Mouse (Mus musculus) layer of hippocampus, postnatal 10 days (tissue): ENCODE measurements around the gene Atoh7. TPM values are rescaled to one million over a fixed set of nuclear protein-coding genes. Genes with fewer than 3 reads are reported as not detected.
A peak's percentile ranks its signal among the peaks of the same experiment; 100 is the strongest.

Source experiments
- DNase-seq, 2 experiments: peaks; one replicate each; pipeline ENCODE4 v3.0.0; 2021; ENCODE audit warnings: low spot score in 2 of 2
- total RNA-seq, 2 experiments: library from RNA; stranded (reverse); gene quantifications; 2 replicates each; pipeline ENCODE4 v1.2.3; 2021

The Atoh7 gene
- total RNA-seq, 2 experiments from 2014 or later: 2.1 to 2.6 TPM

DNA sequence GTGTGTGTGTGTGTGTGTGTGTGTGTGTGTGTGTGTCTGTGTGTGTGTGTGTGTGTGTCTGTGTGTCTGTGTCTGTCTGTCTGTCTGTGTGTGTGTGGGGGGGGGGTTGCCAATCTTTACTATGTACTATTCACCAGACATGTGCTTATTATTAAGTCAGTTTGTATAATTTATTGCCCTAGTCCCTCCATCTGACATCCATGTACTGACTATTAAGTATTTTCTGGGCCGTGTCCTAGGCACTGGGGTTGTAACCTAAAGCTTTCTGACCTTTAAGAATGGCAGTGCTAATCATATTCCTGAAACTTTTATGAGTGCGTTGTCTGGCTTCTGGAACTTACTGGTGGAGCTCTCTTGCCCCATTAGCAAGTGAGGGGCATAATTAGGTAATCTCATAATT is 2.7 kb upstream of the Atoh7 start:
- DNase-seq: no peak

DNA sequence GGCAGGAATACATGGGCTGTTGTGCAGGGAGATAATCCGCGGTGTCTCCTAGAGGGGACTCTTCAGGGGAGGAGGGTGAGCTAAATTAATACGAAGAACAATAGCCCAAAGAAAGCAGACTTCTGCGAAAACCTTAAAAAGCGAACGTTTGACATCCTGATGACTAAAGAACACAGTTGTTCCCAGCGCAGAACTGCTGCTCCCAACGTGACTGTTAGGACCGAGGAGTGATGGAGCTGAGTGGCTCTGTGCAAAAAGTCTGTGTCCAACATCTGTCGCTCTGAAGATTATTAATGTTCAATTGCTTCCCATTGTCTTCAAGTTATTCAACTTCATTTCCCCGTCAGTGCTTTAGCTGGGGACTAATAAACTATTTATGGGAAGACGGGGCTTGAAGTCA is 1.3 kb upstream of the Atoh7 start:
- no peak for DNase-seq

DNA sequence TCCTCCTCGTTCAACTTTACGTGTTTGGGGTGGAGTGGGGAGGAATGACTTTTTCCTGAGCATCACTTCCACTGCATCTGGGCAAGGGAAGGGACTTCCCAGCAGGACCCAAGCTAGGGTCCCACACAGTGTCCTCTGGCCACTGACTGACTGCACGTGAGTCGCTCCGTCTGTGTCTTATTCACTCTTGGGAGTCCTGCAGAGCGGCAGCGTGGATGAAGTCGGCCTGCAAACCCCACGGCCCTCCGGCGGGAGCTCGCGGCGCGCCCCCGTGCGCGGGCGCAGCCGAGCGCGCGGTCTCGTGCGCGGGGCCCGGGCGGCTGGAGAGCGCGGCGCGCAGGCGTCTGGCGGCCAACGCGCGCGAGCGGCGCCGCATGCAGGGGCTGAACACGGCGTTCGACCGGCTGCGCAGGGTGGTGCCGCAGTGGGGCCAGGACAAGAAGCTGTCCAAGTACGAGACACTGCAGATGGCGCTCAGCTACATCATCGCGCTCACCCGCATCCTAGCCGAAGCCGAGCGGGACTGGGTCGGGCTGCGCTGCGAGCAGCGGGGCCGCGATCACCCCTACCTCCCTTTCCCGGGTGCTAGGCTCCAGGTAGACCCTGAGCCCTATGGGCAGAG is 601 bp downstream of the Atoh7 start:
- DNase-seq: peak; percentile 67 to 80

DNA sequence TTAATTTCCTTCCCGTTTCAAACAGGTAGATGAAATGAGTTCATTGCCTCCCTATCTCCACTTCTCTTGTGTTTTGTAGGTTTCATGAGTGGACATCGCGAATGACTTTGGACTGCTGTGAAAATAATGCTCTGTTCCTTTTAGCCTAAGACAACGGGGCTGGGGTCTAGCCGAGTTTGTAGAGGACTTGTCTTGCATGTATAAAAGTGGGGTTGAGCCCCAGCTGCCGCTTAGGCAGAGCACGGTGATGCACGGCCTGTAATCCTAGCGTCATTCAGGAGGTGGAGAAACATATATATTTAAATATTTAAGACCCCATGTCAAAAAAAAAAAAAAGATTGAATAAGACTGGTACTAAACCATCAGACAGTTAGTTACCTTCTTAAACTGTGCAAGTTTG is 1.2 kb downstream of the Atoh7 start:
- no peak for DNase-seq

DNA sequence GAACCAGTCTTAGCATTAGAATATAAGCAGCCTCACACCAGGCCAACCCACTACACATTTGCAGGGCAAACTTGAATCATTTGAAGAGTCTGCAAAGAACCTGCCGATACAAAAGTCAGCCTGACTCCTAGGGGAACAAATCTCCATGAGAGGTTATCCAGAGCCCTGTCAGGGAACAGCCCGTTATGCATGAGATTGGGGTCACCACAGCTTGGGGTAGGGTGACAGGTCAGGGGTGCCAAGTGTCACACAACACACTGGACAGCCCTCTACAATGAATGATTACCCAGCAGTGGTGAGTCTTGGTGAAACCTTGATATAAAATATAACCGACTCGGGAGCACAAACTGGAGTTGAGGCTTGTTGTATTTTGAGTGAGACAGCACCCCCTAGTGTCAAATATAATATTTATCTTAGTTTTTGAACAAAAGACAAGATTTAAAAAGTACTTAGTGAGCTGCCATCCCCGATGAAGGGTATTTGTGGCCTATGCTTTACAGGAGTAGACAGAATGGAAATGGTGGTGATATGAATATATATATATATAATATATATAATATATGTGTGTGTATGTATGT is 13.7 kb downstream of the Atoh7 start:
- DNase-seq: no peak

DNA sequence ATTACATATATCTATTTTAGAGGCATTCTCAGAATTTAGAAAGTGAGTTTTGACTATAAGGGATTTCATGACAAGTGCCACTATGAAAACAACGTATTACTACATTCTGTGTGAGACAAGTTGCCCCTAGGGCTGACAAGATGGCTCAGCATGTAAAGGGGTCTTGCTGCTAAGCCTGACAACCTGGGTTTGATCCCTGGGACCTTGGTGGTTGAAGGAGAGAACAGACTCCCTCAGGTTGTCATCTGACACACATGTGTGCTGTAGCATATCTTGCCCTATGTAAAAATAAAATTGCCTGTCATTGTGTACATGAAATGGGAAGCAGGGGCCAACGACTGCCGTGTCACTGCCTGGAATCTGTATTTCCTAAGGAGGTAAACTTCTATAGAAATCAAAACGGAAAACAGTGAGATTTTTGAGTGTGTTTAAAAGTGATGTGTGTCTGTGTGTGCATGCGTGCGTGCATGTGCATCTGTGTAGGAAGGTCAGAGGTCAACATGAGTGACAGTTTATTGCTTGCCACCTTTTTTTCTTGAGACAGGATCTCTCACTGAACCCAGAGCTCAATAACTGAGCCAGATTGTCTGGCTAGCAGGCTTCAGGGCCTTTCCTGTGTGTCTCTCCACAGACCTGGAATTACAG is 14.4 kb downstream of the Atoh7 start:
- DNase-seq: no peak

DNA sequence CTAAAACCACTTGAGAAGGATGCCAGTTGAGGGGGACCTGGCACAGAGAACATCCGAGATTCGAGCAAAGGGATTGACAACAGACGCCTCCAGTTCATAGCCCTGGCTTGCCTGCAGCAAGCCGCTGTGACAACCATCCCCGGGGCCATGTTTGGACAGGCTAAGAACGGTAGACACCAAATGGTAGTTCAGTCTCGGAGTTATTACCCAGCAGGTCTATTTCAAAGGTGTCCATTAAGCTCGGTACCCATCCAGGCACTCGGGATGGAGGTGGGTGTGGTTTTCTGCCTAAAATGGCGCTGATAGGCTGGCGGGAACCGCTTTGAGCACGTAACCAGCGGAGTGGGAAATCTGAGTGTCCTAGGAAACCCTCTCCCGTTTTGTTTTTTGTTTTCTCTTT is 16.4 kb downstream of the Atoh7 start:
- no peak for DNase-seq

DNA sequence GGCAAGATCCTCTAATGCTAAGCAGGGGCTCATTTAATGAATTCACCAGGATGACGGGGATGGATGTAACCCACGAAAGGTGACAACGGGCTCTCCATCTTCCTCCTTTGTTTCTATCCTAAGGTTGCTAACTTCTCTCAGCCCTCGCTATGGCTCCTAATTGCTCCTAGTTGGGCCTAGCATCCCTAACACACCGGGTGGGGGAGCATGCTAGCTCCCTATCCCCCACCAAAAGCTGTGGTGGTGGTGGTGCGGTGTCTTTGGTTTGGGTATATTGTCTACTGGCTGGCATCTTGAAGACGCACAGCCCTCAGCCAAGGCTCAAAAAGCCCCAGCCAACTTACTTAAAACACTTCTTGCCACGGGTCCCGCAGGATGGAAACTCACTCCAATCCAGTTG is 16.9 kb downstream of the Atoh7 start:
- DNase-seq: no peak

DNA sequence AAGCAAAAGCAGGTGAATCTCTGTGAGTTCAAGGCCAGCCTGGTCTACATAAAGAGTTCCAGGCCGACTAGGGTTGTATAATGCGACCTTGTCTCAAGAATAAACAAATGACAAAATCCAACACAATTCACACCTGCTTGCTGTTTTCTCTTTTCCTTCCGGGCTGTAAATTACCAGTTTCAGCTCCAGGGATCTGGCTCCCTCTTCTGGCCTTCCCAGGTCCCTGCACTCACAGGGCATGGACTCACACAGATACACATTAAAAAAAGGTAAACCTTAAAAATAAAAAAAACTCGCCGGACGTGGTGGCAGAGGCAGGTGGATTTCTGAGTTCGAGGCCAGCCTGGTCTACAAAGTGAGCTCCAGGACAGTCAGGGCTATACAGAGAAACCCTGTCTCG is 18.1 kb downstream of the Atoh7 start:
- no peak for DNase-seq

DNA sequence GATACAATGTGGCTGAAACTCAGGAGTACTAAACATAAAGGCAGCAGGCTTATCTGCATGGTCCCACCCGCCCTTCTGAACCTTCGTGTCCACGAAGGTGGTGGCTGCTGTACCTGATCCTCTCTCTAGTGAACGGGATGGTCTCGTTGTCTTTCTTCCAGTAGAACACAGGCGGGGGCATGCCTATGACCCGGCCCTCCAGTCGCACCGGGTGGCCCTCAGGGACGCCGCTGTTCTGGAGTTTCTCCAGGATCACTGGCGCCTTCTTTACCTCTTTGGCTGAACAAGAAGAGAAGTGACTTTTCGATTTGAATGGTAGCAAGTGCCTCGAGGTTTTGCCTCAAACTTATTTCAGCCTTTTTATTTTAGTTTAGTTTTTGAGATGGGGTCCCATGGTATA is 20.5 kb downstream of the Atoh7 start:
- no peak for DNase-seq

DNA sequence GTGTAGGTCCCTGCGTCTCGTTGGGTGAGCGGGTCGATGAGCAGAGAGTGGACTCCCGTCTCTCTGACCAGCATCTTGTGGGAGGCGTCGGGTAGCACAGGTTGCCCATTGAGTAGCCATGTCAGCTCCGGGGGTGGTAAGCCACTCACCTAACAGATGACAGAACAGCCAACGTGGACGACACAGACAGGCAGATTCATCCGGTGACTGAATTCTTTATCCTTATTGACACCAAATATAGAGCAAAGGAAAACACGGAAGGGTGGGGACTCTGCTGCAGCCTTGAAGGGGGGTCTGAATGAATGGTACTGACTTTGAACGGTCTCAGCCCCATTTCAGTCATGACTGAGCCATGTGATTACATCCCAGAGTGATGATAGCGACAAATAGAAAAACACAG is 22.5 kb downstream of the Atoh7 start:
- no peak for DNase-seq

DNA sequence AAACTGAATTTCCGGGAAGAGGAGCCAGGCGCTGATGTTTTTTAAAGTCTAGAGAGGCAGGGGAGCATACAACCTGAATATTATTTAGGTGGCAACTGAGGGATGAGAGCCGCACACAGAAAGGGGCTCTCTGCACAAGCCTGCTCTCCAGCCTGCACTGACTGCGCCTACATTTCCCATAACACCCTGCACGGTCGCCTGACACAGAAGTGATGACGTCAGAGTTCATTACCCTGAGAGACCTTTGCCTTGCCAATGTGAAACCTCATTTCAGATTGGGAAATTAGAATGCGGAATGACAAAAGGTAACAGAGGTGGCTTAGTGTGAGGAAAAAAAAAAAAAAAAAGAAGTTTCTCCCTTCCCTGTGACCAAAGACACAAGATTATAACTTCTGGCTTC is 23.1 kb downstream of the Atoh7 start:
- DNase-seq: peak; percentile 23 to 38

DNA sequence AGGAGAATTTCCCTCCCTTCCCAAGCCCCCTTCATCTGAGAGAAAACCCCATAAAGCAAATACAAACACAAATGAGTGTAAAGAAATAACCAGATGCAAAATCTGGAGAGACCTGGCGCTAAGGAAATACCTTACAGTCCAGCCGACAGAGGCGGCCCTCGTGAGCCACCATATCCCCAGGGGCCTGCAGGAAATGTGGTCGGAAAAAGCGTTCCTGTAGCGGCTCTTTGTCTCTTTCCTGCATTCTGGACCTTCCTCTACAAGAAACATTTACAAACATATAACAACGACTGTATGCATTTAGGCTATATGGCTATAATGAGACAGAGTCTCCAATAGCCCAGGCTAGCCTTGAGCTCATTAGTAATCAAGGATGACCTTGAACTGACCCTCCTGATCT is 23.7 kb downstream of the Atoh7 start:
- no peak for DNase-seq

DNA sequence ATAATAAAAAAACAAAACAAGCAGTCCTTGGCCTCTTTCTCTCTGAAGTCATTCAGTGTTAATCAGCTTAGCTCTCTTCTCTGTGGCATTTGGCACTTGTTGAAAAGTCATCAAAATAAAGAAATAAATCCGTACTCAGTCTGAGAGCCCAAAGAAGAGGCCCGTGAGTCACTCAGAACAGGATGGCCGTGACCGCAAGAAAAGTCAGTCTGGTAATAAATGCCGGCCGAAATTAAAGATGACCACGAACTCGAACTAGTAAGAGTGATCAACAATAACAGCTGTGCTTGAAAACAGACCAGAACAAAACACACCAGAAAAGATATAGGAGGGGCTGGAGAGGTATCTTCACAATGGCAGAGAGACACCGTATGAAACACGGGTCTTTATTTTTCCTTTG is 24.6 kb downstream of the Atoh7 start:
- no peak for DNase-seq

DNA sequence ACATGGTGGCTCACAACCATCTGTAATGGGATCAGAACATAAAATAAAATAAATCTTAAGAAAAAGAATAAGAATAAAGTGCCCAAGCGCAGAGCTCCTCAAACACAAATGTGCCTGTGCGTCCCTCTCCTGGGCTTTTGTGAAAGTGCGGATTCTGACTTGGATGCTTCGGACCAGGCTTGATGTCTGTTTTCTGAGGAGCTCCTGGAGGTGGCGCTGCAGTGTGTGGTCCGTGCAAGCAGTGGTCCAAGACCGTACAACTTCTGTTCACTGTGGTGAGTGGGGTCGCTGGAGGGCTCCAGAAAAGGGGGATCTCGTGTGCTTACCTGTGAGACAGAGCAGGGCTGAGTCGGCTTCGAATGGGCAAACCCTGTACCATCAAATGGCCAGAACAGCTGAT is 25.9 kb downstream of the Atoh7 start:
- no peak for DNase-seq

DNA sequence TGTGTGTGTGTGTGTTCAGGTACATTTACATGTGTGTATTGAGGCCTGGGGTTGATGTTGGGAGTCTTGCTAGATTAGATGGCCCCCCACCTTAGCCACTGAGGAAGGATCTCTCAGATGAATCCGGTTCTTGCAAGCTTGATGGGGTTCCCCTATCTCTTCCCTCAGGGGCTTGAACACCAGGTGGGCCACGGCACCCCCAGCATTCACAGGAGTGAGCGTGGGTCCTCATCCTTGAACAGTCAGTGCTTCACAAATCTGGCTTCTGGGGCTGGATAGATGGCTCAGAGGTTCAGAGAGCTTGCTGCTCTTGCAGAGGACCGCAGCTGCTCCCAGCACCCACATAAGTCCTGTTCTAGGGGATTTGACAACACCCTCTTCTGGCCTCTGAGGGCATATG is 26.7 kb downstream of the Atoh7 start:
- DNase-seq: no peak

DNA sequence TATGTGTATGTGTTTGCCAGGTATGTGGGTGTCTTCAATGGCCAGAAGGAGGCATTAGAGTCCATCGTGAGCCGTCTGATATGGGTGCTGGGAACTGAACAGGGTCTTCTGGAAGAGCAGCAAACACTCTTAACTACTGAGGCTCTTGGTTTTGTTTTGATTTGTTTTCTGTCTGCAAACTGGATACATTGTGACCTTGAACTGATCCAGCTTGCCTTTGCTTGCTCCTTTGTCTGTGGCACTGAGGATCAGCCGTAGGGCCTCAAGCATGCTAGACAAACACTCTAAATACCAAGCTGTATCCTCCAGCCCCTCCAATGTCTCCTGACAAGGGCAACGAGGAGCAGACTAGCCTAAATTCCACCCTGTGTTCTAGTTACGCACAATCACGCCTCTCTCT is 27.7 kb downstream of the Atoh7 start:
- DNase-seq: no peak

DNA sequence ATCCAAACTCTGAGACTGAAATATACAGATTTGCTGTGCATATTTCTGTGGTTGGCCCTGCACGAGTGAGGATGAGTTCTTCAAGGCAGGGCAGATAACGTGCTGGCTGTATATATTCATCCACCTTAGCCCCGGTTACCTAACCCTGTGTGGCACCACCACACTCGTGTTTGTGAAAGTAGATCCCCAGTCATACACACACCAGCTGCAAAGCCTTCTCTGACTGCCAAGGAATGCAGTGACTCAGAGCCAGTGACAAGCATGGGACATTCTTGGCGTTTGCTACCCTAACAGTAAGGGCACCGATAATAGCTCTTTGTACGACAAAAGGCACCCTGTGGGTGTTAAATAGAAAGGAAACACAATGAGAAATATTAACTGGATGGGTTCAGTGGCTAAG is 28.8 kb downstream of the Atoh7 start:
- DNase-seq: no peak

DNA sequence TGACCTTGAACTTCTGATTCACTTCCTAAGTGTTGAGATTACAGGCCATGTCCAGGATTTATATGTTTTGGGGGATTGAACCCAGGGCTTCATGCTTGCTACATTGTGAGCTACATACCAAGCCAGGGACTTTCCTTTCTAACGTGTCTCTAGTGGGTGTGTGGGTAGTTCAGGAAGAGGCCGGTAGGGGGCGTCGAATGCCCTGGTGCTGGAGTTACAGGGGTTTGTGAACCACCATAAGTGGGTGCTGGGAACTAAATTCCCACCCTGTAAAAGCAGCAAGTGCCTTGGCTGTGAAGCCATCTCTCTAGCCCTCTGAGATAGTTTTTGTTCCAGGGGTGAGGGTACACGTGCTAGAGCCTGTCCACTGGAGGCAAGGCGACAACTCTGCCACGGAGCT is 31.0 kb downstream of the Atoh7 start:
- DNase-seq: no peak

DNA sequence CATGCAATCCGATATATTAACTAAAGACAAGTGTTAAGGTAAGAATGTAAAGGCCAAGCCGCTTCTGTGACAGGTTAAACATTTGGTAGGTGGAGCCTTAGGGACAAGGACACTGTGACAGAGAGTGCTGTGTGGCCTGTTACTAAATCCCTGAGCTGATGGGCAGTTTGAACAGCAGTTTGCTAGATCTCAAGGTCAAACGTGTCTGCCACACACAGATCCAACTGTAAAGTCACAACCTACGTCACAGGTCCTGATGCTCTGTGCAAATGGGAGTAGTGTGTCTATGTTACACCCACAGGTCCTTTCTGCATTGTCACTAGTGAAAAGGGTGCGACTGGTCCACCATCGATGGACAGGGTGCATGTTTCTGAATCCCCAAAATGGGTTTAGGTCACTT is 32.9 kb downstream of the Atoh7 start:
- no peak for DNase-seq

DNA sequence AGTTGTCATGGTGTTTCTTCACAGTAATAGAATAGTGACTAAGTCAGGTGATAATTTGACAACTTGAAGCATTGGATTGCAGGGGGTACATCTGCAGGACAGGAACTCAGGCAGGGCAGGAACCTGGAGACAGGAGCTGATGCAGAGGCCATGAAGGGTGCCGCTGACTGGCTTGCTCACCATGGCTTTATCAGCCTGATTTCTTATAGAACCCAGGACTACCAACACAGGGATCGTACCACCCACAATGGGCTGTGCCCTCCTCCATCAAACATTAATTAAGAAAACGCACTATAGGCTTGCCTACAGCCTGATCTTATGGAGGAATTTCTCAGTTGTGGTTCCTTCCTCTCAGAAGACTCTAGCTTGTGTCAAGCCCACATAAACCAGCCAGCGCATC is 33.9 kb downstream of the Atoh7 start:
- DNase-seq: no peak

DNA sequence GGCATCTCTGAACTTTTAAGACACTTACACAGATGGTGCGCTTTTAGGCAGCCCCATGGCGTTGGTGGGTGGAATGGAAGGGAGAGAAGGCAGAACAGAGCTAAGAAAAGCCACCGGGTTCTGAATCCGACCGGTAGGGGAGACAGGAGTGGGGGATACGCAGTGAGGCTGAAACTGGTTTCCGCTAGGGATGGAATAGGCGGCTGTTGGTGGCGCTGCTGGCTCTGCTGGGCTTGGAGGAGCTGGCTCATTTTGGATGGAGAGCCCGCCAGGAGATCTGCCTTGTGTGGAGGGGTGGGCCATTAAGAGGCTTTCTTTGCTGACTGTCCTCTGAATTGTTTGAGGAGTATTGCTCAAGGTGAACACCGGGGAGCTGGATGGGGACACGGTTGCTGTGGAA is 36.2 kb downstream of the Atoh7 start:
- DNase-seq: no peak

DNA sequence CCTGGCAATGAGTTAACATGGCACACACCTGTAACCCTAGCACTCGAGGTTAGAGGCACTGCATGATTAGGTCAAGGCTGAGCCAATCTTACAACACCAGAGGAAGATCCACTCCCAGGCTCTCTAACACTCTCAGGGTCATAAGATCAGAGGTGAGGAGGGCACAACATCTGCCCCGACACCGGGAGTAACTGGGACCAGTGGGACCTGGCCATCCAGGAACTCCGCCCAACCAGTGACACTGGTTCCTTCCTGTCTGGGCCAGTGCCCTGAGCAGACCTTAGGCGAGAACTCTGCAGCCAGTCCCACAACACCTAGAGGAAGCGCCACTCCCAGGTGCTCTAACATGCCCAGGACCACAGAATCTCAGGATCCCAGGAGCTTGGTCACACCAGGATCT is 37.0 kb downstream of the Atoh7 start:
- DNase-seq: no peak
